Mouse (Mus musculus) c-Kit-positive CD71-positive TER-119-positive erythroid progenitor cells, embryonic 14.5 days (primary cell): Measurements from ENCODE around the gene Thsd4.

Experiments used
- DNase-seq: peaks from one replicate; pipeline ENCODE4 v3.0.0-alpha.2; 2013; ENCODE audit warnings: low spot score

Gene Thsd4

GRCm38 (mm10) chr9:60517148-60517547 is 4.7 kb downstream of the Thsd4 start:
- DNase-seq: no peak

GRCm38 (mm10) chr9:60516379-60516778 is 5.5 kb downstream of the Thsd4 start:
- DNase-seq: no peak

GRCm38 (mm10) chr9:60513329-60513788 is 8.5 kb downstream of the Thsd4 start:
- no peak for DNase-seq

GRCm38 (mm10) chr9:60510876-60511275 is 11.0 kb downstream of the Thsd4 start:
- no peak for DNase-seq

GRCm38 (mm10) chr9:60506136-60506535 is 15.7 kb downstream of the Thsd4 start:
- DNase-seq: no peak

- no peak for DNase-seq
These were observed 17.2 kb downstream of the Thsd4 start for GRCm38 (mm10) chr9:60504378-60505285.

- DNase-seq: no peak
These were observed 19.6 kb downstream of the Thsd4 start for GRCm38 (mm10) chr9:60502220-60502619.

GRCm38 (mm10) chr9:60501504-60502179 is 20.2 kb downstream of the Thsd4 start:
- no peak for DNase-seq

- no peak for DNase-seq
These were observed 29.4 kb downstream of the Thsd4 start for GRCm38 (mm10) chr9:60492275-60492974.

- no peak for DNase-seq
These were observed 30.3 kb downstream of the Thsd4 start for GRCm38 (mm10) chr9:60491489-60492100.

GRCm38 (mm10) chr9:60491079-60491478 is 30.8 kb downstream of the Thsd4 start:
- DNase-seq: no peak

- DNase-seq: no peak
These were observed 33.0 kb downstream of the Thsd4 start for GRCm38 (mm10) chr9:60488816-60489215.

- no peak for DNase-seq
These were observed 39.7 kb downstream of the Thsd4 start for GRCm38 (mm10) chr9:60482165-60482564.

- no peak for DNase-seq
These were observed 41.8 kb downstream of the Thsd4 start for GRCm38 (mm10) chr9:60480052-60480451.

- no peak for DNase-seq
These were observed 43.0 kb downstream of the Thsd4 start for GRCm38 (mm10) chr9:60478806-60479205.

- DNase-seq: no peak
These were observed 43.7 kb downstream of the Thsd4 start for GRCm38 (mm10) chr9:60477991-60478750.

GRCm38 (mm10) chr9:60460010-60460982 is 61.5 kb downstream of the Thsd4 start:
- no peak for DNase-seq

GRCm38 (mm10) chr9:60458468-60458962 is 63.3 kb downstream of the Thsd4 start:
- no peak for DNase-seq

- DNase-seq: no peak
These were observed 64.3 kb downstream of the Thsd4 start for GRCm38 (mm10) chr9:60457359-60458210.
